Mouse (Mus musculus) T-cell, adult 2 months (primary cell): ENCODE measurements around the gene Tbce.

Experiments
- DNase-seq: peaks from one replicate; pipeline ENCODE4 v3.0.0; 2022; ENCODE audit warnings: low spot score

Tbce gene

GRCm38 (mm10) chr13:13966172-13966571, 73.3 kb downstream of the Tbce start:
- DNase-seq = no peak

GRCm38 (mm10) chr13:13965388-13965964, 74.0 kb downstream of the Tbce start:
- DNase-seq = no peak

- DNase-seq = no peak
Observed at GRCm38 (mm10) chr13:13961046-13961445, 78.4 kb downstream of the Tbce start.

GRCm38 (mm10) chr13:13960211-13960610, 79.2 kb downstream of the Tbce start:
- no peak for DNase-seq

GRCm38 (mm10) chr13:13956686-13957085, 82.8 kb downstream of the Tbce start:
- DNase-seq = no peak

- DNase-seq = peak; percentile 41
Observed at GRCm38 (mm10) chr13:13954931-13955330, 84.5 kb downstream of the Tbce start.

- peak; percentile 99 for DNase-seq
Observed at GRCm38 (mm10) chr13:13953874-13954832, 85.3 kb downstream of the Tbce start, which contains the start of gene B3galnt2. TSS of gene B3galnt2 (plus strand) at chr13:13954469.
